Mouse (Mus musculus): ENCODE results near the gene Actr3b. TPM values are rescaled to one million over a fixed set of nuclear protein-coding genes. Genes with fewer than 3 reads are reported as not detected.

Actr3b gene
- polyA plus RNA-seq, 1 experiment: 0.45 TPM

- 89% methylated on average over 9 of the region's 9 CpGs for WGBS
- DNase-seq (ENCODE audit: low read depth, low spot score): no peak
Measured at GRCm38 (mm10) chr5:25772456-25772855, 12.7 kb downstream of the Actr3b start.

GRCm38 (mm10) chr5:25773921-25774790, 14.4 kb downstream of the Actr3b start:
- 59% methylated on average over 13 of the region's 13 CpGs for WGBS
- DNase-seq (ENCODE audit: low read depth, low spot score): no peak

- no peak for DNase-seq (ENCODE audit: low read depth, low spot score)
- 85% methylated on average over 6 of the region's 6 CpGs for WGBS
Measured at GRCm38 (mm10) chr5:25791570-25791969, 31.8 kb downstream of the Actr3b start.

GRCm38 (mm10) chr5:25797776-25798175, 38.0 kb downstream of the Actr3b start:
- 79% methylated on average over 11 of the region's 11 CpGs for WGBS
- no peak for DNase-seq (ENCODE audit: low read depth, low spot score)

GRCm38 (mm10) chr5:25800929-25801328, 41.1 kb downstream of the Actr3b start:
- WGBS: 61% methylated on average over 6 of the region's 6 CpGs
- DNase-seq (ENCODE audit: low read depth, low spot score): no peak

- WGBS: 57% methylated on average over 4 of the region's 4 CpGs
- no peak for DNase-seq (ENCODE audit: low read depth, low spot score)
Measured at GRCm38 (mm10) chr5:25801744-25802143, 41.9 kb downstream of the Actr3b start.

- 75% methylated on average over 5 of the region's 5 CpGs for WGBS
- DNase-seq (ENCODE audit: low read depth, low spot score): no peak
Measured at GRCm38 (mm10) chr5:25804569-25804968, 44.8 kb downstream of the Actr3b start.

GRCm38 (mm10) chr5:25812922-25813321, 53.1 kb downstream of the Actr3b start:
- no peak for DNase-seq (ENCODE audit: low read depth, low spot score)
- WGBS: 45% methylated on average over 6 of the region's 6 CpGs

GRCm38 (mm10) chr5:25829308-25830094, 69.7 kb downstream of the Actr3b start:
- no peak for DNase-seq (ENCODE audit: low read depth, low spot score)
- WGBS: 76% methylated on average over 16 of the region's 16 CpGs

- WGBS: 28% methylated on average over 3 of the region's 3 CpGs
- no peak for DNase-seq (ENCODE audit: low read depth, low spot score)
Measured at GRCm38 (mm10) chr5:25830802-25831201, 71.0 kb downstream of the Actr3b start.

- WGBS: 70% methylated on average over 5 of the region's 5 CpGs
- DNase-seq (ENCODE audit: low read depth, low spot score): no peak
Measured at GRCm38 (mm10) chr5:25831624-25832023, 71.8 kb downstream of the Actr3b start.

- no peak for DNase-seq (ENCODE audit: low read depth, low spot score)
- 27% methylated on average over 4 of the region's 4 CpGs for WGBS
Measured at GRCm38 (mm10) chr5:25839400-25839799, 79.6 kb downstream of the Actr3b start.

GRCm38 (mm10) chr5:25846558-25846957, 86.8 kb downstream of the Actr3b start:
- 88% methylated on average over 6 of the region's 6 CpGs for WGBS
- DNase-seq (ENCODE audit: low read depth, low spot score): no peak

GRCm38 (mm10) chr5:25847154-25847553, 87.4 kb downstream of the Actr3b start:
- 88% methylated on average over 7 of the region's 7 CpGs for WGBS
- DNase-seq (ENCODE audit: low read depth, low spot score): no peak

GRCm38 (mm10) chr5:25848058-25848457, 88.3 kb downstream of the Actr3b start:
- WGBS: 46% methylated on average over 9 of the region's 9 CpGs
- no peak for DNase-seq (ENCODE audit: low read depth, low spot score)

- no peak for DNase-seq (ENCODE audit: low read depth, low spot score)
- WGBS: 74% methylated on average over 3 of the region's 3 CpGs
Measured at GRCm38 (mm10) chr5:25866201-25866600, 106.4 kb downstream of the Actr3b start.

- 79% methylated on average over 8 of the region's 8 CpGs for WGBS
- DNase-seq (ENCODE audit: low read depth, low spot score): no peak
Measured at GRCm38 (mm10) chr5:25869880-25870279, 110.1 kb downstream of the Actr3b start.

GRCm38 (mm10) chr5:25870632-25871031, 110.8 kb downstream of the Actr3b start:
- no peak for DNase-seq (ENCODE audit: low read depth, low spot score)
- WGBS: 46% methylated on average over 3 of the region's 3 CpGs

- DNase-seq (ENCODE audit: low read depth, low spot score): no peak
- WGBS: 85% methylated on average over 12 of the region's 12 CpGs
Measured at GRCm38 (mm10) chr5:25871342-25872023, 111.7 kb downstream of the Actr3b start.

GRCm38 (mm10) chr5:25873046-25873445, 113.2 kb downstream of the Actr3b start:
- WGBS: 35% methylated on average over 2 of the region's 2 CpGs
- no peak for DNase-seq (ENCODE audit: low read depth, low spot score)

All from large intestine, adult 2 months (tissue).